Mouse (Mus musculus): ENCODE data around the gene Yy1. TPM values are rescaled to one million over a fixed set of nuclear protein-coding genes. Genes with fewer than 3 reads are reported as not detected.

Gene Yy1
- polyA plus RNA-seq, 1 experiment = 15.3 TPM

DNA sequence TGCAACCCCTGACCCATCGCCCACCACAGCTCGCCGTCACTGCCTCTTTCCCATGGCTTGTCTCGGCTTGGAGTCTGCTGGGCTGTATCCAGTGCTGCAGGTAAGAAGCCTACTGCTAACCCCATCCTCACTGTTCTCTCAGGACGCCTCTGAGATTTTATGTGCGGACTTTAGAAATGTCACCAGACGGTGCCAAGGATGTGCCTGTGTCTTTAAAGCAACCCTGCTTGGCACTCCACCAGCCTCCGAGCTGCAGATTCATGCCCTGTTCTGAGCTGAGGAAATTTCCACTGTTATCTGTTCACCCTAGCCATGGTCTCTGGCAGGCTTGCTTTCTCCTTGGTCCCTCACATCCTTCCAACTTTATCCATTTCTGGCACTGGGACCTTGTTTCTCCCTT lies 40.1 kb downstream of the Yy1 start:
- H3K4me2 ChIP-seq (ENCODE audit: low read depth) = peak overlapping the region; percentile 96
- TF ChIP-seq MYOD1 (IDR thresholded peaks at IDR 0.05; ENCODE audit: control insufficient read depth in 1 of 3, insufficient read length in 2 of 3, low read depth in 2 of 3) = no peak
- no peak for TF ChIP-seq POLR2A (IDR thresholded peaks at IDR 0.05; ENCODE audit: insufficient read length, low read depth)
- TF ChIP-seq TCF12 (IDR thresholded peaks at IDR 0.05; ENCODE audit: insufficient read depth, poor library complexity, severe bottlenecking) = no peak
- TF ChIP-seq MYOG (IDR thresholded peaks at IDR 0.05; ENCODE audit: control insufficient read depth in 1 of 3, insufficient read depth in 1 of 3, insufficient read length in 2 of 3, low read depth in 2 of 3) = no peak
- H3ac ChIP-seq (ENCODE audit: control insufficient read depth, insufficient read length) = no peak overlapping the region
- peak overlapping the region; percentile 20 for H3K4me3 ChIP-seq
- H3K27me3 ChIP-seq (ENCODE audit: control insufficient read depth, insufficient read depth, insufficient read length) = no peaks in the 10 kb centered on the region
- peaks cover 18% of the 10 kb centered on the region for H3K79me2 ChIP-seq (ENCODE audit: control insufficient read depth, insufficient read depth)
- H3K36me3 ChIP-seq (ENCODE audit: control insufficient read depth, insufficient read depth) = no peaks in the 10 kb centered on the region

DNA sequence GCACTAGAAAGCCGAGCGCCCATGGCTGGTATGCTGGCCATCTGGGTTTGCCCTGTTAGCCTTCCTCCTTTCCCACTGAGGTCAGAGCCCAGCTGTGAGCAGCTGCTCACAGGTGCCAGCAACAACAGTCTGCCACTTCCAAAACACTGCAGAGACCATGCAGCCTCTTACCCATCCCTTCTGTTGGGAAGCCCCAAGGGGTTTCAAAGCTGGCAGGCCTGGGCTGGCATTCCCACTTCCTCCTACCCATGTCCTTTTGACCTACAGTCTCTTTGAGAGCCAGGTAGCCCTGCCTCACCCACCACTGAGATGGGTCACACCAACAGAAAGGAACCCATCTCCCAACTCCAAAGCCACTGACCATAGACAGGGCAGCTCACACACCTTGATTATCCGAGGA lies 40.6 kb downstream of the Yy1 start:
- H3K79me2 ChIP-seq (ENCODE audit: control insufficient read depth, insufficient read depth) = peaks cover 24% of the 10 kb centered on the region
- no peak for TF ChIP-seq REST (IDR thresholded peaks at IDR 0.05; ENCODE audit: insufficient read depth, insufficient read length)
- no peak for TF ChIP-seq TCF3 (IDR thresholded peaks at IDR 0.05; ENCODE audit: insufficient read length, low read depth)
- peak in 2 of 3 experiments; percentile 19 to 36 for TF ChIP-seq MYOD1 (IDR thresholded peaks at IDR 0.05; ENCODE audit: control insufficient read depth in 1 of 3, insufficient read length in 2 of 3, low read depth in 2 of 3)
- TF ChIP-seq E2F4 (IDR thresholded peaks at IDR 0.05; ENCODE audit: insufficient read depth) = no peak
- TF ChIP-seq MYOG (IDR thresholded peaks at IDR 0.05; ENCODE audit: control insufficient read depth in 1 of 3, insufficient read depth in 1 of 3, insufficient read length in 2 of 3, low read depth in 2 of 3) = peak in 1 of 3 experiments; percentile 35
- TF ChIP-seq TCF12 (IDR thresholded peaks at IDR 0.05; ENCODE audit: insufficient read depth, poor library complexity, severe bottlenecking) = no peak
- peak overlapping the region; percentile 96 for H3K4me2 ChIP-seq (ENCODE audit: low read depth)
- H3ac ChIP-seq (ENCODE audit: control insufficient read depth, insufficient read length) = no peak overlapping the region
- peak overlapping the region; percentile 20 for H3K4me3 ChIP-seq
- H3K36me3 ChIP-seq (ENCODE audit: control insufficient read depth, insufficient read depth) = no peaks in the 10 kb centered on the region
- H3K27me3 ChIP-seq (ENCODE audit: control insufficient read depth, insufficient read depth, insufficient read length) = no peaks in the 10 kb centered on the region

DNA sequence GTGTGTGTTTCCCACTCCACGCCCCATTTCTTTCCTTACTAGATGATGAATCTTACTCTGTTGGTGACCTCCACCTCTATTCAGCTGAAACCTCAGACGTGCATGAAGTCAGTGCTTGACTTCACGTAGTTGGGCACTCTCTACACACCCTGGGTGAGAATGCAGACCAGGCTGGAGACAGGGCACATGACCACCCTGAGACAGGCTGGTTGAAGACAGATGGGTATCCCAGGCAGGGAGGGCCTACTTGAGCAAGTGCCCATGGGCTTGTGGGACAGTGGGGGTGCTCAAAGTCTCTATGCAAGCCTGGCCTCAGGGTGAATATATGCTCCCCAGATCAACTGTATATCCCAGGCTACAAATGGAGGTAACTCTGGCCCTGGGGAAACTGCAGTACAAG lies 41.6 kb downstream of the Yy1 start:
- H3K4me3 ChIP-seq = peak overlapping the region; percentile 70
- H3K79me2 ChIP-seq (ENCODE audit: control insufficient read depth, insufficient read depth) = peaks cover 24% of the 10 kb centered on the region
- no peaks in the 10 kb centered on the region for H3K27me3 ChIP-seq (ENCODE audit: control insufficient read depth, insufficient read depth, insufficient read length)
- H3ac ChIP-seq (ENCODE audit: control insufficient read depth, insufficient read length) = no peak overlapping the region
- peak overlapping the region; percentile 96 for H3K4me2 ChIP-seq (ENCODE audit: low read depth)
- peak; percentile 65 for TF ChIP-seq POLR2AphosphoS2 (IDR thresholded peaks at IDR 0.05; ENCODE audit: insufficient read length, low read depth)
- TF ChIP-seq MYOG (IDR thresholded peaks at IDR 0.05; ENCODE audit: control insufficient read depth in 1 of 3, insufficient read depth in 1 of 3, insufficient read length in 2 of 3, low read depth in 2 of 3) = peak in 1 of 3 experiments; percentile 63
- TF ChIP-seq USF1 (IDR thresholded peaks at IDR 0.05; ENCODE audit: low read depth) = peak; percentile 35
- peak; percentile 22 for TF ChIP-seq POLR2A (IDR thresholded peaks at IDR 0.05; ENCODE audit: insufficient read length, low read depth)
- TF ChIP-seq MYOD1 (IDR thresholded peaks at IDR 0.05; ENCODE audit: control insufficient read depth in 1 of 3, insufficient read length in 2 of 3, low read depth in 2 of 3) = peak in 1 of 3 experiments; percentile 23
- no peak for TF ChIP-seq CEBPB (IDR thresholded peaks at IDR 0.05; ENCODE audit: insufficient read depth, poor library complexity, severe bottlenecking)
- no peaks in the 10 kb centered on the region for H3K36me3 ChIP-seq (ENCODE audit: control insufficient read depth, insufficient read depth)

DNA sequence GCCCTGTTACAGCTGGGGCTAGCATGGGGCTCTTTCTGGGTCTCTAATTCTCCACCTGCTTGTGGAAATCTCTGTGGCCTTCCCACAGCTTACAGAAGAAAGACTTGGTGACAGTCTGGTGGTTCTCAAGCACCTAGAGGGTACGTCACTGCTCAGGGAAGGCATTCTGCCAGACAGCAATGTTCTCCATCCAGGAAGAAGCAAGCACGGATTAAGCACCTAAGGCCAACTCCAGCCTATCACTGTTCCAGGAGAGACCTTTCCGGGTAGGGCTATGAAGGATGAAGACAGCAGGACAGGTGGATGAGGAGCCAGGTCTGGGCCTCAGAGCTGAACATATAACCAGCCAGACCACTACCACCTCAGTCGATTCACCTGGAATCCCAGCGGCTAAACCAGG lies 42.0 kb downstream of the Yy1 start:
- Histone ChIP-seq H3K79me2 (ENCODE audit: control insufficient read depth, insufficient read depth) (peaks cover 24% of the 10 kb centered on the region), H3K36me3 (ENCODE audit: control insufficient read depth, insufficient read depth) (no peaks in the 10 kb centered on the region), H3K4me2 (ENCODE audit: low read depth) (peak overlapping the region; percentile 96), H3K27me3 (ENCODE audit: control insufficient read depth, insufficient read depth, insufficient read length) (no peaks in the 10 kb centered on the region), H3ac (ENCODE audit: control insufficient read depth, insufficient read length) (peak overlapping the region; percentile 39), H3K4me3 (peak overlapping the region; percentile 70)
- TF ChIP-seq TCF12 (IDR thresholded peaks at IDR 0.05; ENCODE audit: insufficient read depth, poor library complexity, severe bottlenecking) (no peak), REST (IDR thresholded peaks at IDR 0.05; ENCODE audit: insufficient read depth, insufficient read length) (no peak)

DNA sequence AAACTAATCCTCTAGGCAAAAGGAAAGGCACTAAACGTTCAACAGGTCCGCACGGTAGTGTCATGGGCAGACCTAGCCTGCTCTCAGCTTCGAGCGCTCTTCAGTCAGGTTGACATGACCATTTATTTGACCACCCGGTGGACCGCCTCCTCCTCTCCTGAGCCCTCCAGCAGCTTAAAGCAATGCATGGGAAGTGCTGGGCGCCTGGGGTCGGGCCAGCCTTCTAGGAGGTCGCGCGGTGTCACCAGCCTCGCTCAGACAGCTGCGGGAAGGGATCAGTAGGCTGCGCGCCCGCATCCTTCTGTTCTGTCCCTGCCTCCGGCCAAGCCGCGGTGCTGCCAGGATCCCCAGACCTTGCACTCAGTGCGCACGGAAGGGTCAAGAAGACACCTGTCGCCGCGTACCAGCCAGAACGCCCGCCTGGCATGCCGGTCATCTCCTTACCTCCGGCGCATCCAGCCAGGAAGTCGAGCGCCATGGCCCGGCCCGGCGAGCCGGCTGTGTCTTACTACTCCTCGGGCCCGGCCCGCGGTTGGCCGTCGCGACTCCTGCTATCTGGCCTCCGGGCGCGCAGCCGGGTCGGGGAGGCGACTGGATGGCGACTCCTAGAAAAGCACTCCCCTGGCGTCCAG lies 42.6 kb downstream of the Yy1 start:
- TF ChIP-seq CEBPB (IDR thresholded peaks at IDR 0.05; ENCODE audit: insufficient read depth, poor library complexity, severe bottlenecking) (no peak), TCF12 (IDR thresholded peaks at IDR 0.05; ENCODE audit: insufficient read depth, poor library complexity, severe bottlenecking) (no peak), MYOD1 (IDR thresholded peaks at IDR 0.05; ENCODE audit: control insufficient read depth in 1 of 3, insufficient read length in 2 of 3, low read depth in 2 of 3) (peak in 1 of 3 experiments; percentile 23), TCF3 (IDR thresholded peaks at IDR 0.05; ENCODE audit: insufficient read length, low read depth) (no peak), POLR2A (IDR thresholded peaks at IDR 0.05; ENCODE audit: insufficient read length, low read depth) (no peak), USF1 (IDR thresholded peaks at IDR 0.05; ENCODE audit: low read depth) (no peak), MYOG (IDR thresholded peaks at IDR 0.05; ENCODE audit: control insufficient read depth in 1 of 3, insufficient read depth in 1 of 3, insufficient read length in 2 of 3, low read depth in 2 of 3) (peak in 2 of 3 experiments; percentile 23 to 41), REST (IDR thresholded peaks at IDR 0.05; ENCODE audit: insufficient read depth, insufficient read length) (no peak), MAX (IDR thresholded peaks at IDR 0.05; ENCODE audit: low read depth) (no peak)
- Histone ChIP-seq H3K36me3 (ENCODE audit: control insufficient read depth, insufficient read depth) (no peaks in the 10 kb centered on the region), H3K4me2 (ENCODE audit: low read depth) (peak overlapping the region; percentile 96), H3K27me3 (ENCODE audit: control insufficient read depth, insufficient read depth, insufficient read length) (no peaks in the 10 kb centered on the region), H3ac (ENCODE audit: control insufficient read depth, insufficient read length) (peak overlapping the region; percentile 39), H3K79me2 (ENCODE audit: control insufficient read depth, insufficient read depth) (peaks cover 24% of the 10 kb centered on the region), H3K4me3 (peak overlapping the region; percentile 70)
